8 mouse cellular contexts compared by ENCODE assay signal in genomic region chr1:74947986-74948670, GRCm38 (mm10). TPM values are rescaled to one million over a fixed set of nuclear protein-coding genes. Genes with fewer than 3 reads are reported as not detected.
DNase-seq lines count a peak whose midpoint lies in the region; ATAC-seq and TF ChIP-seq lines count a peak whose summit lies in the region.

No protein-coding gene starts in this region.

- H3K9me3 ChIP-seq in lung, embryonic 15.5 days = no peaks in the 10 kb centered on the region
- no peaks in the 10 kb centered on the region for H3K9me3 ChIP-seq in forebrain, embryonic 10.5 days
- H3K9me3 ChIP-seq in hindbrain, postnatal 0 days (ENCODE audit: low read length) = no peaks in the 10 kb centered on the region
- H3K9me3 ChIP-seq in liver, embryonic 15.5 days (replicated peaks) = no peaks in the 10 kb centered on the region

- WGBS in lung, embryonic 15.5 days = 4% methylated on average over 40 of the region's 41 CpGs
- WGBS in forebrain, embryonic 10.5 days = 1% methylated on average over 41 of the region's 41 CpGs
- 1% methylated on average over 38 of the region's 41 CpGs for WGBS in hindbrain, postnatal 0 days
- 2% methylated on average over 41 of the region's 41 CpGs for WGBS in liver, embryonic 15.5 days (ENCODE audit: insufficient replicate concordance)

- H3K27me3 ChIP-seq in lung, embryonic 15.5 days = peaks cover 74% of the 10 kb centered on the region
- H3K27me3 ChIP-seq in forebrain, embryonic 10.5 days (ENCODE audit: poor library complexity, severe bottlenecking) = peaks cover 99% of the 10 kb centered on the region
- H3K27me3 ChIP-seq in hindbrain, postnatal 0 days (ENCODE audit: insufficient read depth, low read length) = peaks cover 59% of the 10 kb centered on the region
- H3K27me3 ChIP-seq in liver, embryonic 15.5 days = peaks cover 84% of the 10 kb centered on the region

- no peak for DNase-seq in lung, adult 18-20 months
- peak; percentile 49 for DNase-seq in forebrain, embryonic 10.5 days (ENCODE audit: extremely low spot score, low spot score)
- DNase-seq in hindbrain, postnatal 0 days (ENCODE audit: low spot score) = peak; percentile 5
- no peak for DNase-seq in B cell, adult 2 months
- DNase-seq in spleen, postnatal 4 days (ENCODE audit: low spot score in 2 of 2) = no peak

- no peak overlapping the region for H3K27ac ChIP-seq in lung, embryonic 15.5 days
- no peak overlapping the region for H3K27ac ChIP-seq in forebrain, embryonic 10.5 days
- no peak overlapping the region for H3K27ac ChIP-seq in hindbrain, postnatal 0 days
- no peak overlapping the region for H3K27ac ChIP-seq in liver, embryonic 15.5 days (replicated peaks)

- no peak overlapping the region for H3K9ac ChIP-seq in lung, embryonic 15.5 days
- H3K9ac ChIP-seq in hindbrain, postnatal 0 days (replicated peaks; ENCODE audit: low read length) = peak overlapping the region; percentile 29; the same call in 1 of the 2 replicates
- no peak overlapping the region for H3K9ac ChIP-seq in liver, embryonic 15.5 days

- no peak for ATAC-seq in lung, embryonic 15.5 days (ENCODE audit: borderline replicate concordance, extremely low read depth, low FRiP score, low TSS enrichment)
- peak; percentile 15; the same call in 1 of the 2 replicates for ATAC-seq in hindbrain, postnatal 0 days
- no peak for ATAC-seq in liver, embryonic 15.5 days (ENCODE audit: insufficient read depth)
- ATAC-seq in CD4-positive, CD25-positive, alpha-beta regulatory T cell, adult 4 months = no peak

- H3K4me1 ChIP-seq in lung, embryonic 15.5 days = peaks cover 38% of the 10 kb centered on the region
- H3K4me1 ChIP-seq in forebrain, embryonic 10.5 days = peaks cover 45% of the 10 kb centered on the region
- peaks cover 12% of the 10 kb centered on the region for H3K4me1 ChIP-seq in hindbrain, postnatal 0 days (ENCODE audit: insufficient read depth, low read length)
- peaks cover 8% of the 10 kb centered on the region for H3K4me1 ChIP-seq in liver, embryonic 15.5 days (replicated peaks)

- H3K4me2 ChIP-seq in lung, embryonic 15.5 days = peak overlapping the region; percentile 57
- peak overlapping the region; percentile 53 for H3K4me2 ChIP-seq in hindbrain, postnatal 0 days (ENCODE audit: low read depth, low read length)
- H3K4me2 ChIP-seq in liver, embryonic 15.5 days = peak overlapping the region; percentile 48

- TF ChIP-seq CTCF in hindbrain, postnatal 0 days (IDR thresholded peaks at IDR 0.05; ENCODE audit: low read depth) = no peak

- H3K36me3 ChIP-seq in lung, embryonic 15.5 days = no peaks in the 10 kb centered on the region
- H3K36me3 ChIP-seq in forebrain, embryonic 10.5 days (replicated peaks) = no peaks in the 10 kb centered on the region
- no peaks in the 10 kb centered on the region for H3K36me3 ChIP-seq in hindbrain, postnatal 0 days (ENCODE audit: insufficient read depth, low read length)
- H3K36me3 ChIP-seq in liver, embryonic 15.5 days (replicated peaks) = no peaks in the 10 kb centered on the region

- peak overlapping the region; percentile 34 for H3K4me3 ChIP-seq in lung, embryonic 15.5 days
- H3K4me3 ChIP-seq in forebrain, embryonic 10.5 days = peak overlapping the region; percentile 42
- peak overlapping the region; percentile 27 for H3K4me3 ChIP-seq in hindbrain, postnatal 0 days (ENCODE audit: low read length)
- no peak overlapping the region for H3K4me3 ChIP-seq in liver, embryonic 15.5 days (replicated peaks)

RNA-seq across cellular contexts. Expression of gene Ihh, which starts 3.3 kb away (rescaled TPM):
- polyA plus RNA-seq in lung, embryonic 15.5 days (2015; fragmentation: Nextera tagmentation; extraction: Ambion mirVana) = 0.06 and 0.07 TPM in 2 replicates
- 0.10 TPM in 1 of 2 replicates, not detected in the other for polyA plus RNA-seq in forebrain, embryonic 10.5 days (2016; fragmentation: Nextera tagmentation; extraction: Ambion mirVana)
- total RNA-seq in hindbrain, postnatal 0 days (2014; rRNA removed) = 0.18 and 0.31 TPM in 2 replicates
- 0.11 and 0.25 TPM in 2 replicates for polyA plus RNA-seq in hindbrain, postnatal 0 days (2015; fragmentation: Nextera tagmentation; extraction: Ambion mirVana)
- polyA plus RNA-seq in liver, embryonic 15.5 days (2015; fragmentation: Nextera tagmentation; extraction: Ambion mirVana) = 2.4 and 3.1 TPM in 2 replicates
- polyA plus RNA-seq in CD4-positive, CD25-positive, alpha-beta regulatory T cell, adult 4 months (2017; shearing (Covaris generic)) = not detected

RNA-seq across cellular contexts. Expression of gene Cfap65, which starts 12.7 kb away (rescaled TPM):
- polyA plus RNA-seq in lung, embryonic 15.5 days (2015; fragmentation: Nextera tagmentation; extraction: Ambion mirVana) = 0.81 and 0.97 TPM in 2 replicates
- polyA plus RNA-seq in forebrain, embryonic 10.5 days (2016; fragmentation: Nextera tagmentation; extraction: Ambion mirVana) = 0.04 and 0.25 TPM in 2 replicates
- total RNA-seq in hindbrain, postnatal 0 days (2014; rRNA removed) = 2.7 and 4.7 TPM in 2 replicates
- 1.1 and 1.3 TPM in 2 replicates for polyA plus RNA-seq in hindbrain, postnatal 0 days (2015; fragmentation: Nextera tagmentation; extraction: Ambion mirVana)
- polyA plus RNA-seq in liver, embryonic 15.5 days (2015; fragmentation: Nextera tagmentation; extraction: Ambion mirVana) = not detected in 2 replicates
- not detected for polyA plus RNA-seq in CD4-positive, CD25-positive, alpha-beta regulatory T cell, adult 4 months (2017; shearing (Covaris generic))

RNA-seq across cellular contexts. Expression of gene Cryba2, which starts 55.2 kb away (rescaled TPM):
- polyA plus RNA-seq in lung, embryonic 15.5 days (2015; fragmentation: Nextera tagmentation; extraction: Ambion mirVana) = not detected in 2 replicates
- not detected in 2 replicates for polyA plus RNA-seq in forebrain, embryonic 10.5 days (2016; fragmentation: Nextera tagmentation; extraction: Ambion mirVana)
- 2.0 TPM in 1 of 2 replicates, not detected in the other for total RNA-seq in hindbrain, postnatal 0 days (2014; rRNA removed)
- polyA plus RNA-seq in hindbrain, postnatal 0 days (2015; fragmentation: Nextera tagmentation; extraction: Ambion mirVana) = 1.6 and 1.7 TPM in 2 replicates
- polyA plus RNA-seq in liver, embryonic 15.5 days (2015; fragmentation: Nextera tagmentation; extraction: Ambion mirVana) = not detected in 2 replicates
- polyA plus RNA-seq in CD4-positive, CD25-positive, alpha-beta regulatory T cell, adult 4 months (2017; shearing (Covaris generic)) = not detected

Comparison
In these comparisons a context has a peak if more than half of its experiments do, and no peak if none do; other contexts are left out.
1. DNase-seq: peak in forebrain, embryonic 10.5 days (single experiment) and hindbrain, postnatal 0 days (single experiment); none in lung, adult 18-20 months (0 of 2), B cell, adult 2 months (0 of 2) and spleen, postnatal 4 days (0 of 2).
2. Peak in every context shown above with its lines, with median percentiles within 50 percentile points of each other: H3K4me2 ChIP-seq.